Mouse (Mus musculus) left cerebral cortex, postnatal 4 days (tissue): ENCODE measurements around the gene Anks1b. TPM values are rescaled to one million over a fixed set of nuclear protein-coding genes. Genes with fewer than 3 reads are reported as not detected.

ENCODE experiments used
- DNase-seq: peaks from one replicate; pipeline ENCODE4 v3.0.0-alpha.2; 2022
- intact Hi-C: fragments of 180-260 bp; cut with DNase I; formaldehyde crosslinking; loops from one replicate; pipeline ENCODE4 v1.15.1; 2025
- total RNA-seq, 2 experiments: library from RNA; stranded (reverse); gene quantifications; 2 replicates each; pipeline ENCODE4 v1.2.3; 2021

Anks1b gene
- total RNA-seq, 2 experiments from 2014 or later, result 214 to 231 TPM

- DNase-seq, result no peak
- intact Hi-C loops, result no loop called here
These were observed 484.0 kb downstream of the Anks1b start for GRCm38 (mm10) chr10:90357169-90357907.

GRCm38 (mm10) chr10:90369015-90369414, 495.7 kb downstream of the Anks1b start:
- no peak for DNase-seq
- intact Hi-C loops, result no loop called here

- DNase-seq, result peak; percentile 89
- intact Hi-C loops, result no loop called here
These were observed 497.4 kb downstream of the Anks1b start for GRCm38 (mm10) chr10:90370751-90371150.

GRCm38 (mm10) chr10:90373469-90373868, 500.2 kb downstream of the Anks1b start:
- intact Hi-C loops, result no loop called here
- peak; percentile 18 for DNase-seq

- no peak for DNase-seq
- intact Hi-C loops, result no loop called here
These were observed 503.3 kb downstream of the Anks1b start for GRCm38 (mm10) chr10:90376605-90377004.

GRCm38 (mm10) chr10:90380062-90380461, 506.8 kb downstream of the Anks1b start:
- intact Hi-C loops, result no loop called here

GRCm38 (mm10) chr10:90380704-90381339, 507.5 kb downstream of the Anks1b start:
- DNase-seq, result no peak
- intact Hi-C loops, result no loop called here

More at GRCm38 (mm10) chr10:90380062-90380461, 506.8 kb downstream of the Anks1b start:
- DNase-seq, result no peak

GRCm38 (mm10) chr10:90400382-90400781, 527.1 kb downstream of the Anks1b start:
- DNase-seq, result no peak
- intact Hi-C loops, result no loop called here

GRCm38 (mm10) chr10:90408484-90408883, 535.2 kb downstream of the Anks1b start:
- intact Hi-C loops, result no loop called here
- no peak for DNase-seq

- DNase-seq, result no peak
- intact Hi-C loops, result no loop called here
These were observed 558.2 kb downstream of the Anks1b start for GRCm38 (mm10) chr10:90431527-90431926.

- DNase-seq, result no peak
- intact Hi-C loops, result no loop called here
These were observed 558.7 kb downstream of the Anks1b start for GRCm38 (mm10) chr10:90431974-90432373.

- intact Hi-C loops, result no loop called here
- DNase-seq, result no peak
These were observed 559.2 kb downstream of the Anks1b start for GRCm38 (mm10) chr10:90432479-90432878.

GRCm38 (mm10) chr10:90441036-90441435, 567.7 kb downstream of the Anks1b start:
- intact Hi-C loops, result no loop called here
- DNase-seq, result no peak

- intact Hi-C loops, result no loop called here
- no peak for DNase-seq
These were observed 568.3 kb downstream of the Anks1b start for GRCm38 (mm10) chr10:90441656-90442055.

GRCm38 (mm10) chr10:90464906-90465305, 591.6 kb downstream of the Anks1b start:
- intact Hi-C loops, result no loop called here
- DNase-seq, result no peak

GRCm38 (mm10) chr10:90465426-90465825, 592.1 kb downstream of the Anks1b start:
- DNase-seq, result no peak
- intact Hi-C loops, result no loop called here

- no peak for DNase-seq
- intact Hi-C loops, result no loop called here
These were observed 594.2 kb downstream of the Anks1b start for GRCm38 (mm10) chr10:90467546-90467945.

- intact Hi-C loops, result loop anchor here (5.0 kb wide), 1 partner anchor 84 kb away; no protein-coding TSS in a partner anchor
- peak; percentile 22 for DNase-seq
These were observed 620.1 kb downstream of the Anks1b start for GRCm38 (mm10) chr10:90493436-90493835.

GRCm38 (mm10) chr10:90493996-90494642, 620.8 kb downstream of the Anks1b start:
- intact Hi-C loops, result loop anchor here (5.0 kb wide), 1 partner anchor 83 kb away; no protein-coding TSS in a partner anchor
- no peak for DNase-seq

- DNase-seq, result peak; percentile 23
- intact Hi-C loops, result loop anchor here (5.0 kb wide), 1 partner anchor 82 kb away; no protein-coding TSS in a partner anchor
These were observed 621.7 kb downstream of the Anks1b start for GRCm38 (mm10) chr10:90494981-90495516.

GRCm38 (mm10) chr10:90507561-90507960, 634.3 kb downstream of the Anks1b start:
- intact Hi-C loops, result no loop called here
- no peak for DNase-seq
